Mouse (Mus musculus): ENCODE measurements around the gene Abcf1. TPM values are rescaled to one million over a fixed set of nuclear protein-coding genes. Genes with fewer than 3 reads are reported as not detected.
"Not testable (repeated sequence)": the region's sequence is repeated elsewhere in the genome, so short reads cannot be mapped to it uniquely, and the experiment has no call there.

Gene Abcf1
- 57.2 and 59.9 TPM in 2 replicates for polyA plus RNA-seq (2012; rRNA removed)

DNA sequence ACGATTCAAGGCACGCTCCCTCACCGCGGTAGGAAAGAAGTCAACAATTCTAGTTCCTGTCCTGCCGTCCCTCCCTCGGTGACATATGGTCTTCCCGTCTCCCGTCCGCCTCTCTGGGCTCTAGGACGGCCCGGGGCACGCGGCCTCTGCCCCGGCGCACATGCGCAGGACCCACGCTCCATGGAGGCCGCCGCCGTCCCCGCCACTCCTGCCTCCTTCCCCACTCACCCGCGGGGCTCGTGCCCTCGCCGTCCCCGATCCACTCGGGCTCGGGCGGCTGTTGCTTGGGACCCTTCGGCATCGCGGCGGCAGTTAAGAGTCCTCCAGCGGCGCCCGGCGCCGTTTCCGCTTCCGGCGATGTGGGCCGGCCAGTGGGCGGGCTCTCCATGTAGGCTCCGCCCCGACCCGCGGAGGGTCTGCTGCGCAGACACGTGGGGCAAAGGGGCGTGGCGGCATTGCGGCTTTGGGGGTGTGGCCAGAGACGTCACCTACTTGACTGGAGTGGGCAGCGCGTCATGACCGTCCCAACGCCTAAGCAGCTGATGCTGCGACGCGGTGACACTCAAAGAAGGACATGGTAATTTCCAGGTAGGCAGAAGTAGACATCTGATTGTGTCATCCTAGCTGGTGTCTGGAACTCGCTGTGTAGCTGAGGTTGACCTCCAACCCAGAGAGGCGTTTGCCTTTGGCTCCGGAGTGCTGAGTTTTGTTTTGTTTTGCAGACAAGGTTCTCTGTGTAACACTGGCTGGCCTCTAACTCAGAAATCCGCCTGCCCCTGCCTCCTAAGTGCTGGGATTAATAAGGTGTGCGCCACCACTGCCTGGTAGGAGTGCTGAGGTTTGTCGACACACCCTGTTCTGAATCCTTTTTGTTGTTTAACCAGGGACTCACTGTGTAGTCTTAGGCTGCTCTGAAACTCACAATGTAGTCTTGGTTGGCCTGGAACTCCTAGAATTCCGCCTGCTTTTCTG, at the start of gene Abcf1:
Abcf1 (minus strand) TSS at position 344 of the 972 bp plus-strand sequence.
- DNase-seq (ENCODE audit: low read depth) = peak; percentile 81

- no peak for DNase-seq (ENCODE audit: low read depth)
Measured at GRCm38 (mm10) chr17:36018979-36019378, 49.4 kb upstream of the Abcf1 start.

- DNase-seq (ENCODE audit: low read depth) = no peak
Measured at GRCm38 (mm10) chr17:36017046-36017445, 47.5 kb upstream of the Abcf1 start.

- no peak for DNase-seq (ENCODE audit: low read depth)
Measured at GRCm38 (mm10) chr17:36014977-36015376, 45.4 kb upstream of the Abcf1 start.

DNA sequence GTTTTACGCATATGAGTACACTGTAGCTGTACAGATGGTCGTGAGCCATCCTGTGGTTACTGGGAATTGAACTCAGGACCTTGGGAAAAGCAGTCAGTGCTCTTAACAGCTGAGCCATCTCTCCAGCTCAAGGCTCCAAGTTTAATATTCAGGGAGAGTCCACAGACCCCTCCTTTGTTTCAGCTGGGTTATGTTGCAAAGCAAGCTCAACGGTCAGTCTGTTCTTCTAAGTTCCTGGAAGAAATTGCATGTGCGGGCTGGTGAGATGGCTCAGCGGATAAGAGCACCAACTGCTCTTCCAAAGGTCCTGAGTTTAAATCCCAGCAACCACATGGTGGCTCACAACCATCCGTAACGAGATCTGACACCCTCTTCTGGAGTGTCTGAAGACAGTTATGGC, 34.8 kb upstream of the Abcf1 start:
- DNase-seq (ENCODE audit: low read depth) = not testable (repeated sequence)

- no peak for DNase-seq (ENCODE audit: low read depth)
Measured at GRCm38 (mm10) chr17:36003331-36003730, 33.8 kb upstream of the Abcf1 start.

GRCm38 (mm10) chr17:36001966-36002365, 32.4 kb upstream of the Abcf1 start:
- no peak for DNase-seq (ENCODE audit: low read depth)

DNA sequence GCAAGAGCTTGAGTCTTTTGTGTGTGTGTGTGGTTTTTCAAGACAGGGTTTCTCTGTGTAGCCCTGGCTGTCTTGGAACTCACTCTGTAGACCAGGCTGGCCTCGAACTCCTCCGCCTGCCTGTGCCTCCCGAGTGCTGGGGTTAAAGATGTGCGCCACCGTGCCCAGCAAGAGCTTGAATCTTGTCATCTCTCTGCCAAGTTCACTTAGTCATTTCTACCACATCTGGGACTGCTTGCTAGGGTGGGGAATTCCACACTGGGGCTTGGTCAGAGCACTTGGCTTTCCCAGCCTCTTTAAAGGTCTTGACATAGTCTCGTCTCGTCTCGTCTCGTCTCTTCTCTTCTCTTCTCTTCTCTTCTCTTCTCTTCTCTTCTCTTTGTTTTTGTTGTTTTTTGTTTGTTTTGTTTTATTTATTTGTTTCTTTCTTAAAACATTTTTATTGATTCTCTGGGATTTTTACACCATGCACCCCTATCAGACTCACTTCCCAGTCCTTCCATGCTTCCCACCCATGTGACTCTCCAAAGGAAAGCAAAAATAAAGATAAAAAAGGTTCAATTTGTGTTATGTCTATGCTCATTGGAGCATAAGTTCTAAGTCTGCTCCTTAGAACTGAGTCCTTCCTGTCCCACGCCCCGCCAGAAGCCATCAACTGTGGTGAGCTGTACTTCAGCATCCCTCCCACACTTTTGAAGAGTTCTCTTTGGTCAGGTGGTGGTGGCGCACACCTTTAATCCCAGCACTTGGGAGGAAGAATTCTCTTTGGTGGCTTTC, 31.7 kb upstream of the Abcf1 start:
- no peak for DNase-seq (ENCODE audit: low read depth)

GRCm38 (mm10) chr17:36000349-36000748, 30.8 kb upstream of the Abcf1 start:
- DNase-seq (ENCODE audit: low read depth) = no peak

- DNase-seq (ENCODE audit: low read depth) = no peak
Measured at GRCm38 (mm10) chr17:35999356-35999755, 29.8 kb upstream of the Abcf1 start.

DNA sequence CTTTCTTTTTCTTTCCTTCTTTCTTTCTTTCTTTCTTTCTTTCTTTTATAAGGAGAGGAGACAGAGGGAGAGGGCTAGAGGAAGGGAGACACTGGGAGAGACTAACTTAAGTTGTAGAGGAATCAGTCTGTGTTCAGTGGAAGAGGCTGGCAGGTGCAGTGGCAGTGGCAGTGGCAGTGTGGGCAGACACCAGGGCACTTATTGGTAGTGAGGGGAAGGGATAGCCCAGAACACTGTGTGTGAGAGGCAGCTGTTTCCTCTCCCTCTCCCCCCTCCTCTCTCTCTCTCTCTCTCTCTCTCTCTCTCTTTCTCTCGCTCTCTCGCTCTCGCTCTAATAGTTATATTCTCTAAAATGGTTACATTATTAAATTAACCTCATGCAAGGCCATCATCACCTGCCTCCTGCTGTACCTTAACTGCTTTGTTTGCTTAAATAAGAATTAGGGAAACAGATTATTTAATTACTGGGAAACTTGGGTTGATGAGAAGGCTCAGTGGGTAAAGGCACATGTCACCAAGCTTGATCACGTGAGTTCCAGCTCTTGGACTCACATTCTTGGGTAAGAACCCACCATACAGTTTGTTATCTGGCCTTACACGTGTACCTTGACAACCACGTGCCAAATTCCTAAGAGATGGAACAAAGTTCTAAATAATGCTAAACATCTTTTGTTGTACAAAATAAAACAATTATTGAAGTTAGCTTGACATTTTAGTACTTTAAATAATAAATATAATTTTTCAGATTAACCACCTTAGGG, 29.2 kb upstream of the Abcf1 start:
- no peak for DNase-seq (ENCODE audit: low read depth)

- DNase-seq (ENCODE audit: low read depth) = no peak
Measured at GRCm38 (mm10) chr17:35997713-35998510, 28.4 kb upstream of the Abcf1 start.

DNA sequence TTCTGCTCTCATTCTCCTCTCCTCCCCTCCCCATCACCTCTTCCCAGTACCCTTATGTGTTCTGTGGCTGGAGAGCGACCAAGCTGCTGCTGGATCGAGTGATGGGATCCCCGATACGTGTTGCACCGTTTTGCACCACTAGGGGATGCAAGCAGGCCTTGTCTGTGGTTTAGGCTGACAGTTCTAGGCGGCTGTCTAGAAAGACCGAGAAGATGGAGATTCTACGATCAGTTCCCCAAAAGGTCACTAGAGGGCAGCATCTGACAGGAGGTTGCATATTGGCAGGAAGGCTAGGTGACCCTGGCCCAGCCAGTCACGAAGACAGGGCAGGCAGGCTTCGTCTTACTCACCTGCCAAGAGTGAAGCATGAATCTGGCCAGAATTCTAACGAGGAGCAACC, 27.4 kb upstream of the Abcf1 start:
- DNase-seq (ENCODE audit: low read depth) = peak; percentile 95

DNA sequence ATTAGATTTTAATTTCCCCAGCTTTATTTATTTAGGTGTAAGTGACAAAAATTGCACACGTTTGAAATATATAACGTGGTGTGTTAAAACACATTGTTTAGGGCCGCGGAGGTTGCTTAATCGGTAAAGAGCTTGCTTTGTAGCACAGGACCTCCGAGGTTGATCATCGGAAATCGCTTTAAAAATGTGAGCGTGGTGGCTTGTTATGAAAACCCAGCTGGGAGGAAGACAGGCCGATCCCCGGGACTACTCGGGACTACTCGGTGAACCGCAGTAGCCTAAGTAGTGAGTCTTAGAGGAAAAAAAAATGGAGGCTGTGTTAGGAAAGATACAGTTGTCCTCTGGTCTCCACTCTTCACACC, 25.3 kb upstream of the Abcf1 start:
- DNase-seq (ENCODE audit: low read depth) = no peak

DNA sequence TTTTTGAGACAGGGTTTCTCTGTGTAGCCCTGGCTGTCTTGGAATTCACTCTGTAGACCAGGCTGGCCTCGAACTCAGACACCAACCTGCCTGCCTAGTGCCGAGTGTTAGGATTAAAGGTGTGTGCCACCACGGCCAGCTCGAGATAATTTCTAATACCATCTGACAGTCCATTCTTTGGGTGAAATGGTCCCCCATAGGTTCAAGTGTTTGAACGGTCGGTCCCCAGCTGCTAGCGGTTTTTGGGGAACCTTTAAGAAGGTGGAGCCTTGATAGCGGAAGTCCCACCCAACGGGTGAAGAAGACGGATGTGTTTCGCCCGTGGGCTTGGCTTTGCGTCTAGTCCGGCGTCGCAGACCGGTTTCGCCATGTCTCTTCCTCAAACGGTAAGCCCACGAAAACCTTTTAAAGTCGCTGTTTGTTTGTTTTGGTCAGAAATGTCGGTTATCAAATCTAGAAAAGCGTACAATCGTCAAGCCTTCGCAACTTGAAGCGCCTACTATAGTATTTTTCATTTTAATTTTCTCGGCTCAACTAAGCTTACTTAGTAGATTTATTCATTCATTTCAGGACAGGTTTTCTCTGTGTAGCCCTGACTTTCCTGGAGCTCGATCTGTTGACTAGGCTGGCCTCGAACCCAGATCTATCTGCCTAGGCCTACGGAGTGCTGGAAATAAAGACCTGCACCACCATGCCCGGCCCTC, 24.8 kb upstream of the Abcf1 start:
- no peak for DNase-seq (ENCODE audit: low read depth)

GRCm38 (mm10) chr17:35993675-35994074, 24.1 kb upstream of the Abcf1 start:
- no peak for DNase-seq (ENCODE audit: low read depth)

- no peak for DNase-seq (ENCODE audit: low read depth)
Measured at GRCm38 (mm10) chr17:35991781-35992180, 22.2 kb upstream of the Abcf1 start.

DNA sequence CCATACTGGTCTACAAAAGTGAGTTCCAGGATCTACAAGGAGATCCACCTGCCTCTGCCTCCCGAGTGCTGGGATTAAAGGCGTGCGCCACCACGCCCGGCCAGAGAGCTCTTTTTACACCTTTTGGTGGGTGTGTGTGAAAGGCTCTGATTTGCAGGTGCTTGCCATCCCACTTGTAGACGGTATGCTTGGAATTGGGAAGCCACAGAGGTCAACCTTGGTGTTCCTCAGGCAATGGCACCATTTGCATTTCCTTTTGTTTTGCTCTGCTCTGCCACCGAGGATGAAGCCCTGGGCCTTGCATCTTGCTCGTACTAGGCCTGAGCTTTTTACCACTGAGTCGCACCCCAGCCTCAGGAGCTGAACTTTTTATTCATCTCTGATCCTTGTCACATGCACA, 12.2 kb upstream of the Abcf1 start:
- no peak for DNase-seq (ENCODE audit: low read depth)

GRCm38 (mm10) chr17:35980363-35980754, 10.8 kb upstream of the Abcf1 start:
- DNase-seq (ENCODE audit: low read depth) = no peak
